Mouse (Mus musculus): ENCODE results near the gene Slc22a5. TPM values are rescaled to one million over a fixed set of nuclear protein-coding genes. Genes with fewer than 3 reads are reported as not detected.

The Slc22a5 gene
- polyA plus RNA-seq, 1 experiment from 2014 or later, result 10.9 TPM

Other genes with a start within 250 kb of the Slc22a5 start
- gene Rad50, start 184.3 kb downstream of the Slc22a5 start, polyA plus RNA-seq (2014; fragmentation: Nextera tagmentation; extraction: Ambion mirVana), result 11.2 and 12.0 TPM in 2 replicates
- not detected in 2 replicates for gene Il5, start 170.9 kb downstream of the Slc22a5 start, polyA plus RNA-seq (2014; fragmentation: Nextera tagmentation; extraction: Ambion mirVana)
- 1.4 and 3.3 TPM in 2 replicates for gene Irf1, start 121.6 kb downstream of the Slc22a5 start, polyA plus RNA-seq (2014; fragmentation: Nextera tagmentation; extraction: Ambion mirVana)
- gene Gm17334, start 118.5 kb downstream of the Slc22a5 start, polyA plus RNA-seq (2014; fragmentation: Nextera tagmentation; extraction: Ambion mirVana), result not detected in 2 replicates
- gene Gm12216, start 32.4 kb downstream of the Slc22a5 start, polyA plus RNA-seq (2014; fragmentation: Nextera tagmentation; extraction: Ambion mirVana), result 0.44 and 0.70 TPM in 2 replicates
- 3.7 and 3.8 TPM in 2 replicates for gene Slc22a21, start 88.7 kb upstream of the Slc22a5 start, polyA plus RNA-seq (2014; fragmentation: Nextera tagmentation; extraction: Ambion mirVana)
- gene Slc22a4, start 136.4 kb upstream of the Slc22a5 start, polyA plus RNA-seq (2014; fragmentation: Nextera tagmentation; extraction: Ambion mirVana), result 3.1 and 6.1 TPM in 2 replicates
- gene Pdlim4, start 177.4 kb upstream of the Slc22a5 start, polyA plus RNA-seq (2014; fragmentation: Nextera tagmentation; extraction: Ambion mirVana), result 26.5 and 33.1 TPM in 2 replicates
- gene P4ha2, start 208.4 kb upstream of the Slc22a5 start, polyA plus RNA-seq (2014; fragmentation: Nextera tagmentation; extraction: Ambion mirVana), result 10.1 and 12.8 TPM in 2 replicates